In genomic region chr11:105149766-105150165, GRCm38 (mm10) we compare ENCODE assay signal across 29 mouse cellular contexts. TPM values are rescaled to one million over a fixed set of nuclear protein-coding genes. Genes with fewer than 3 reads are reported as not detected.
DNase-seq lines count a peak whose midpoint lies in the region; ATAC-seq and TF ChIP-seq lines count a peak whose summit lies in the region.
"Had no signal": no experiment of that assay in that cellular context is flagged by ENCODE, and none has a peak within 500 bp of the region (broad histone marks: within the 10 kb centered on the region; RNA-seq: fewer than 3 reads in every experiment).

No protein-coding gene starts in this region.

- no peak for ATAC-seq in liver, embryonic 11.5 days (replicated peaks; ENCODE audit: low FRiP score)
- no peak for ATAC-seq in liver, postnatal 0 days
- ATAC-seq in liver, embryonic 13.5 days (ENCODE audit: low read depth): no peak
- ATAC-seq in frontal cortex, adult (ENCODE audit: low TSS enrichment): no peak
- ATAC-seq: activated CD4-positive, CD25-positive, alpha-beta regulatory T cell, adult 4 months had no signal

- no peak for TF ChIP-seq POLR2A in cerebellum, adult 2 months (IDR thresholded peaks at IDR 0.05; ENCODE audit: borderline replicate concordance, insufficient read depth, low read length)

- no peak overlapping the region; the same call in 1 of the 2 replicates for H3K9ac ChIP-seq in liver, embryonic 11.5 days (ENCODE audit: low read depth, low read length)
- no peak overlapping the region for H3K9ac ChIP-seq in liver, postnatal 0 days (replicated peaks)
- H3K9ac ChIP-seq in liver, embryonic 13.5 days: 0 out of 2 replicates have a peak overlapping the region, but pooled peaks have one; percentile 8
- H3K9ac ChIP-seq: embryonic facial prominence, embryonic 15.5 days; heart, embryonic 13.5 days; hindbrain, embryonic 13.5 days had no signal

- H3K27ac ChIP-seq in liver, embryonic 11.5 days (ENCODE audit: low read depth, low read length): peak overlapping the region; percentile 70
- H3K27ac ChIP-seq in liver, postnatal 0 days (ENCODE audit: low read depth): no peak overlapping the region
- H3K27ac ChIP-seq in liver, embryonic 13.5 days: peak overlapping the region; percentile 97
- no peak overlapping the region for H3K27ac ChIP-seq in cerebellum, adult 2 months (ENCODE audit: insufficient read depth, low read length)
- H3K27ac ChIP-seq: embryonic facial prominence, embryonic 15.5 days; forebrain, embryonic 10.5 days; heart, embryonic 13.5 days; hindbrain, embryonic 13.5 days had no signal

- TF ChIP-seq EP300 in liver, postnatal 0 days (IDR thresholded peaks at IDR 0.05; ENCODE audit: low read depth): no peak

- H3K4me2 ChIP-seq in liver, embryonic 11.5 days: no peak overlapping the region
- no peak overlapping the region for H3K4me2 ChIP-seq in liver, postnatal 0 days (ENCODE audit: low read depth, low read length)
- H3K4me2 ChIP-seq in liver, embryonic 13.5 days: no peak overlapping the region
- H3K4me2 ChIP-seq: embryonic facial prominence, embryonic 15.5 days; heart, embryonic 13.5 days; hindbrain, embryonic 13.5 days had no signal

- no peak overlapping the region for H3K4me3 ChIP-seq in liver, embryonic 11.5 days (ENCODE audit: low read depth, low read length)
- H3K4me3 ChIP-seq in liver, postnatal 0 days (ENCODE audit: low read depth, low read length): no peak overlapping the region
- no peak overlapping the region for H3K4me3 ChIP-seq in liver, embryonic 13.5 days (replicated peaks)
- H3K4me3 ChIP-seq in cerebellum, adult 2 months (replicated peaks; ENCODE audit: insufficient read depth, low read depth, low read length): no peak overlapping the region
- H3K4me3 ChIP-seq: embryonic facial prominence, embryonic 15.5 days; forebrain, embryonic 10.5 days; heart, embryonic 13.5 days; hindbrain, embryonic 13.5 days had no signal

- H3K9me3 ChIP-seq in liver, embryonic 11.5 days (ENCODE audit: control insufficient read depth, low read length): no peaks in the 10 kb centered on the region
- H3K9me3 ChIP-seq in liver, postnatal 0 days (ENCODE audit: low read length): no peaks in the 10 kb centered on the region
- H3K9me3 ChIP-seq in liver, embryonic 13.5 days (replicated peaks): no peaks in the 10 kb centered on the region
- H3K9me3 ChIP-seq: embryonic facial prominence, embryonic 15.5 days; forebrain, embryonic 10.5 days; heart, embryonic 13.5 days; hindbrain, embryonic 13.5 days had no signal

- H3K36me3 ChIP-seq in liver, embryonic 11.5 days (ENCODE audit: control insufficient read depth, insufficient read depth, low read length): no peaks in the 10 kb centered on the region
- no peaks in the 10 kb centered on the region for H3K36me3 ChIP-seq in liver, postnatal 0 days (replicated peaks; ENCODE audit: insufficient read depth, low read length)
- no peaks in the 10 kb centered on the region for H3K36me3 ChIP-seq in liver, embryonic 13.5 days
- H3K36me3 ChIP-seq: embryonic facial prominence, embryonic 15.5 days; forebrain, embryonic 10.5 days; heart, embryonic 13.5 days; hindbrain, embryonic 13.5 days had no signal

- no peak for TF ChIP-seq CTCF in liver, postnatal 0 days (IDR thresholded peaks at IDR 0.05; ENCODE audit: low read depth)
- TF ChIP-seq CTCF in cerebellum, adult 2 months (IDR thresholded peaks at IDR 0.05; ENCODE audit: borderline replicate concordance, insufficient read depth, low read depth, low read length): no peak

- peaks cover 40% of the 10 kb centered on the region for H3K4me1 ChIP-seq in liver, embryonic 11.5 days (replicated peaks; ENCODE audit: control insufficient read depth, insufficient read depth, low read length)
- H3K4me1 ChIP-seq in liver, postnatal 0 days (ENCODE audit: insufficient read depth): peaks cover 31% of the 10 kb centered on the region
- H3K4me1 ChIP-seq in liver, embryonic 13.5 days (replicated peaks): peaks cover 63% of the 10 kb centered on the region
- H3K4me1 ChIP-seq in cerebellum, adult 2 months (ENCODE audit: control insufficient read depth, insufficient read depth, low read length): no peaks in the 10 kb centered on the region

- WGBS in liver, embryonic 11.5 days: 64% methylated on average over 1 of the region's 1 CpGs
- 75% methylated on average over 1 of the region's 1 CpGs for WGBS in liver, postnatal 0 days (ENCODE audit: insufficient replicate concordance)
- WGBS in liver, embryonic 13.5 days (ENCODE audit: insufficient replicate concordance): 47% methylated on average over 1 of the region's 1 CpGs
- 94% methylated on average over 1 of the region's 1 CpGs for WGBS in cerebellum, adult 2 months

- no peak for DNase-seq in liver, embryonic 11.5 days (ENCODE audit: low spot score)
- no peak for DNase-seq in liver, postnatal 0 days
- DNase-seq in 416B (ENCODE audit: low read depth) (peak; percentile 23), MEL-GATA-1-ER (ENCODE audit: extremely low read depth, low read depth) (peak; percentile 44)
- DNase-seq in liver, embryonic 13.5 days: no peak
- DNase-seq in ovary, postnatal 14 days (ENCODE audit: low spot score): no peak
- DNase-seq in cerebellum, adult 2 months: no peak
- DNase-seq: adrenal gland, postnatal 14 days; B cell, adult 2 months; cerebellum, adult 11-12 months; cerebellum, postnatal 36 days; gastrocnemius, postnatal 14 days; heart, adult 18-20 months; kidney, postnatal 36 days; lung, adult 2 months; spleen, adult 18-20 months; thymus, adult 2 months had no signal

- no peaks in the 10 kb centered on the region; the same call in 1 of the 2 replicates for H3K27me3 ChIP-seq in liver, embryonic 11.5 days (replicated peaks; ENCODE audit: control insufficient read depth, insufficient read depth, low read length)
- no peaks in the 10 kb centered on the region for H3K27me3 ChIP-seq in liver, postnatal 0 days (ENCODE audit: insufficient read depth, low read length)
- no peaks in the 10 kb centered on the region for H3K27me3 ChIP-seq in liver, embryonic 13.5 days
- H3K27me3 ChIP-seq in cerebellum, adult 2 months (ENCODE audit: control insufficient read depth, insufficient read depth, low read length): no peaks in the 10 kb centered on the region
- H3K27me3 ChIP-seq: embryonic facial prominence, embryonic 15.5 days; heart, embryonic 13.5 days; hindbrain, embryonic 13.5 days had no signal

RNA-seq across cellular contexts. Expression of gene Gm10842, which starts 3.1 kb away (rescaled TPM):
- polyA plus RNA-seq in liver, embryonic 11.5 days (2014; fragmentation: Nextera tagmentation; extraction: Ambion mirVana): not detected in 2 replicates
- polyA plus RNA-seq in liver, postnatal 0 days (2015; fragmentation: Nextera tagmentation; extraction: Ambion mirVana): not detected in 2 replicates
- polyA plus RNA-seq in liver, embryonic 13.5 days (2015; fragmentation: Nextera tagmentation; extraction: Ambion mirVana): not detected in 2 replicates
- not detected in 2 replicates for polyA plus RNA-seq in cerebellum, adult 2 months (2012; rRNA removed)
- polyA plus RNA-seq: activated CD4-positive, CD25-positive, alpha-beta regulatory T cell, adult 4 months; embryonic facial prominence, embryonic 15.5 days; forebrain, embryonic 10.5 days; frontal cortex, adult 2 months; heart, embryonic 13.5 days; hindbrain, embryonic 13.5 days; intestine, embryonic 14.5 days; kidney, embryonic 14.5 days; limb, embryonic 11.5 days; lung, adult 2 months; neural tube, embryonic 11.5 days; stomach, embryonic 14.5 days; thymus, adult 2 months had no signal

RNA-seq across cellular contexts. Expression of gene Mettl2, which starts 23.5 kb away (rescaled TPM):
- polyA plus RNA-seq in liver, embryonic 11.5 days (2014; fragmentation: Nextera tagmentation; extraction: Ambion mirVana): 46.2 and 46.9 TPM in 2 replicates
- polyA plus RNA-seq in liver, postnatal 0 days (2015; fragmentation: Nextera tagmentation; extraction: Ambion mirVana): 7.7 and 9.3 TPM in 2 replicates
- polyA plus RNA-seq in liver, embryonic 13.5 days (2015; fragmentation: Nextera tagmentation; extraction: Ambion mirVana): 23.7 and 28.4 TPM in 2 replicates
- polyA plus RNA-seq in cerebellum, adult 2 months (2012; rRNA removed): 26.2 and 27.9 TPM in 2 replicates

RNA-seq across cellular contexts. Expression of gene Tlk2, which starts 28.8 kb away (rescaled TPM):
- polyA plus RNA-seq in liver, embryonic 11.5 days (2014; fragmentation: Nextera tagmentation; extraction: Ambion mirVana): 16.1 and 18.2 TPM in 2 replicates
- polyA plus RNA-seq in liver, postnatal 0 days (2015; fragmentation: Nextera tagmentation; extraction: Ambion mirVana): 5.3 and 6.4 TPM in 2 replicates
- polyA plus RNA-seq in liver, embryonic 13.5 days (2015; fragmentation: Nextera tagmentation; extraction: Ambion mirVana): 8.0 and 8.3 TPM in 2 replicates
- polyA plus RNA-seq in cerebellum, adult 2 months (2012; rRNA removed): 44.6 and 48.7 TPM in 2 replicates

Comparison
In these comparisons a context has a peak if more than half of its experiments do, and no peak if none do; other contexts are left out.
1. H3K27ac ChIP-seq: peak in liver, embryonic 11.5 days (single experiment) and liver, embryonic 13.5 days (single experiment); none in liver, postnatal 0 days (single experiment) and cerebellum, adult 2 months (single experiment).
2. DNase-seq: peak in 416B (single experiment) and MEL-GATA-1-ER (single experiment); none in liver, embryonic 11.5 days (single experiment), liver, postnatal 0 days (single experiment), liver, embryonic 13.5 days (single experiment), ovary, postnatal 14 days (single experiment) and cerebellum, adult 2 months (0 of 2).